Mouse (Mus musculus) stomach, postnatal 0 days (tissue): ENCODE results near the gene Anapc15-ps.

ENCODE experiments used
- CTCF ChIP-seq: IDR thresholded peaks from 2 replicates; pipeline ENCODE4 v1.5.1; 2016; ENCODE audit warnings: antibody characterized with exemption, low read depth, mild to moderate bottlenecking, moderate library complexity
- EP300 ChIP-seq: optimal IDR thresholded peaks from 2 replicates; pipeline ENCODE3; 2016; ENCODE audit warnings: antibody characterized with exemption

DNA sequence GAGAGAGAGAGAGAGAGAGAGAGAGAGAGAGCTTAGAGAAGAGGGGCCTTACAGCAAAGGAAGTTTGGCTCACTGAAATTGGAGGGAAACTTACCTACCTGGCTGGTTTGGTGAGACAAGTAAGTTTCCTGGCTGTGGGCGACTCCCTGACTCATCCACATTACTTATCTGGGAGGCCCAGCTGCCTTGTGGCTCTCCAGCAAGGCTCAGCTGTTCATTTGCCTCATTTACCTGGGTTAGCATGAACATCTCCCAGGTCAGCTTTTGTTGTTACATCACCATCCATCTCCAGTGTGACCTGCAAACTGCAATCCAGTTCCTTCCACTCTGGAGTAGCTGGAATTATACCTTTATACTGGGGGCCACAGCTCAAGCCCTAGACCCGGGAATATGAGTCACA lies 41.7 kb downstream of the Anapc15-ps start:
- TF ChIP-seq CTCF (no peak), EP300 (no peak)
